Mouse (Mus musculus): ENCODE data around the gene St8sia6. TPM values are rescaled to one million over a fixed set of nuclear protein-coding genes. Genes with fewer than 3 reads are reported as not detected.

Gene St8sia6
- 0.34 and 0.38 TPM in 2 replicates for polyA plus RNA-seq (2015; fragmentation: Nextera tagmentation; extraction: Ambion mirVana)

- peak within 1 kb of the TSS; percentile 49 for H3K9ac ChIP-seq
- H3K9me3 ChIP-seq = no peaks in the 10 kb centered on the region
- ATAC-seq = 0 out of 2 replicates have a peak, but pooled peaks have one; percentile 3
- H3K4me2 ChIP-seq (replicated peaks) = peak within 1 kb of the TSS; percentile 99
- H3K27ac ChIP-seq = no peak within 1 kb of the TSS
- H3K27me3 ChIP-seq (replicated peaks) = peaks cover 21% of the 10 kb centered on the region
- peaks cover 7% of the 10 kb centered on the region; the same call in 1 of the 2 replicates for H3K4me1 ChIP-seq (replicated peaks)
- WGBS = 54% methylated on average over 8 of the region's 8 CpGs
- H3K36me3 ChIP-seq = no peaks in the 10 kb centered on the region
- peak within 1 kb of the TSS; percentile 55 for H3K4me3 ChIP-seq (replicated peaks)
Observed at GRCm38 (mm10) chr2:13793969-13794363, at the start of gene St8sia6. St8sia6 (minus strand) TSS chr2:13794064.

- H3K4me3 ChIP-seq (replicated peaks) = no peak overlapping the region
- H3K27ac ChIP-seq = no peak overlapping the region
- H3K27me3 ChIP-seq (replicated peaks) = no peaks in the 10 kb centered on the region
- H3K4me2 ChIP-seq (replicated peaks) = no peak overlapping the region
- no peaks in the 10 kb centered on the region for H3K4me1 ChIP-seq (replicated peaks)
- ATAC-seq = no peak
- no peaks in the 10 kb centered on the region for H3K9me3 ChIP-seq
- H3K9ac ChIP-seq = no peak overlapping the region
- no peaks in the 10 kb centered on the region for H3K36me3 ChIP-seq
- WGBS = 75% methylated on average over 3 of the region's 3 CpGs
Observed at GRCm38 (mm10) chr2:13836310-13836709, 42.4 kb upstream of the St8sia6 start.

GRCm38 (mm10) chr2:13834989-13835388, 41.1 kb upstream of the St8sia6 start:
- Histone ChIP-seq H3K27ac (no peak overlapping the region), H3K4me1 (replicated peaks) (no peaks in the 10 kb centered on the region), H3K36me3 (no peaks in the 10 kb centered on the region), H3K4me2 (replicated peaks) (no peak overlapping the region), H3K4me3 (replicated peaks) (no peak overlapping the region), H3K9ac (no peak overlapping the region), H3K27me3 (replicated peaks) (no peaks in the 10 kb centered on the region), H3K9me3 (no peaks in the 10 kb centered on the region)
- 46% methylated on average over 1 of the region's 1 CpGs for WGBS
- no peak for ATAC-seq

- H3K27ac ChIP-seq = no peak overlapping the region
- no peaks in the 10 kb centered on the region for H3K36me3 ChIP-seq
- no peaks in the 10 kb centered on the region for H3K27me3 ChIP-seq (replicated peaks)
- no peak for ATAC-seq
- H3K4me2 ChIP-seq (replicated peaks) = no peak overlapping the region
- no peak overlapping the region for H3K4me3 ChIP-seq (replicated peaks)
- no peak overlapping the region for H3K9ac ChIP-seq
- 88% methylated on average over 2 of the region's 2 CpGs for WGBS
- H3K4me1 ChIP-seq (replicated peaks) = no peaks in the 10 kb centered on the region
- no peaks in the 10 kb centered on the region for H3K9me3 ChIP-seq
Observed at GRCm38 (mm10) chr2:13816645-13817044, 22.8 kb upstream of the St8sia6 start.

- Histone ChIP-seq H3K4me1 (replicated peaks) (no peaks in the 10 kb centered on the region), H3K9ac (no peak overlapping the region), H3K27ac (no peak overlapping the region), H3K4me2 (replicated peaks) (no peak overlapping the region), H3K9me3 (no peaks in the 10 kb centered on the region), H3K27me3 (replicated peaks) (no peaks in the 10 kb centered on the region), H3K36me3 (no peaks in the 10 kb centered on the region), H3K4me3 (replicated peaks) (no peak overlapping the region)
- ATAC-seq = no peak
- 31% methylated on average over 5 of the region's 5 CpGs for WGBS
Observed at GRCm38 (mm10) chr2:13808593-13808992, 14.7 kb upstream of the St8sia6 start.

- no peak overlapping the region for H3K27ac ChIP-seq
- 68% methylated on average over 4 of the region's 4 CpGs for WGBS
- no peaks in the 10 kb centered on the region for H3K4me1 ChIP-seq (replicated peaks)
- H3K36me3 ChIP-seq = no peaks in the 10 kb centered on the region
- ATAC-seq = no peak
- no peak overlapping the region for H3K4me2 ChIP-seq (replicated peaks)
- H3K9me3 ChIP-seq = no peaks in the 10 kb centered on the region
- no peaks in the 10 kb centered on the region for H3K27me3 ChIP-seq (replicated peaks)
- no peak overlapping the region for H3K4me3 ChIP-seq (replicated peaks)
- no peak overlapping the region for H3K9ac ChIP-seq
Observed at GRCm38 (mm10) chr2:13808008-13808407, 14.1 kb upstream of the St8sia6 start.

- Histone ChIP-seq H3K4me1 (replicated peaks) (no peaks in the 10 kb centered on the region), H3K9me3 (no peaks in the 10 kb centered on the region), H3K36me3 (no peaks in the 10 kb centered on the region), H3K27ac (no peak overlapping the region), H3K4me3 (replicated peaks) (no peak overlapping the region), H3K27me3 (replicated peaks) (no peaks in the 10 kb centered on the region), H3K4me2 (replicated peaks) (no peak overlapping the region), H3K9ac (no peak overlapping the region)
- whole genome bisulfite sequencing = 91% methylated on average over 3 of the region's 3 CpGs
- no peak for ATAC-seq
Observed at GRCm38 (mm10) chr2:13806120-13806519, 12.3 kb upstream of the St8sia6 start.

GRCm38 (mm10) chr2:13800639-13801038, 6.8 kb upstream of the St8sia6 start:
- Histone ChIP-seq H3K4me1 (replicated peaks) (no peaks in the 10 kb centered on the region), H3K27ac (no peak overlapping the region), H3K9ac (no peak overlapping the region), H3K36me3 (no peaks in the 10 kb centered on the region), H3K4me3 (replicated peaks) (no peak overlapping the region), H3K27me3 (replicated peaks) (no peaks in the 10 kb centered on the region), H3K4me2 (replicated peaks) (no peak overlapping the region), H3K9me3 (no peaks in the 10 kb centered on the region)
- WGBS = 91% methylated on average over 2 of the region's 2 CpGs
- no peak for ATAC-seq

- Histone ChIP-seq H3K27ac (no peak overlapping the region), H3K27me3 (replicated peaks) (peaks cover 21% of the 10 kb centered on the region), H3K4me1 (replicated peaks) (peaks cover 7% of the 10 kb centered on the region; the same call in 1 of the 2 replicates), H3K9me3 (no peaks in the 10 kb centered on the region), H3K4me2 (replicated peaks) (no peak overlapping the region), H3K9ac (no peak overlapping the region), H3K36me3 (no peaks in the 10 kb centered on the region), H3K4me3 (replicated peaks) (no peak overlapping the region)
- WGBS = 82% methylated on average over 8 of the region's 8 CpGs
- no peak for ATAC-seq
Observed at GRCm38 (mm10) chr2:13794446-13794845, 582 bp upstream of the St8sia6 start.

- Histone ChIP-seq H3K27me3 (replicated peaks) (peaks cover 21% of the 10 kb centered on the region), H3K4me2 (replicated peaks) (peak overlapping the region; percentile 99), H3K9ac (peak overlapping the region; percentile 49), H3K4me3 (replicated peaks) (peak overlapping the region; percentile 55), H3K36me3 (no peaks in the 10 kb centered on the region), H3K4me1 (replicated peaks) (peaks cover 7% of the 10 kb centered on the region; the same call in 1 of the 2 replicates), H3K9me3 (no peaks in the 10 kb centered on the region), H3K27ac (no peak overlapping the region)
- WGBS = 2% methylated on average over 89 of the region's 89 CpGs
- peak; percentile 83 for ATAC-seq
Observed at GRCm38 (mm10) chr2:13793054-13793968, 553 bp downstream of the St8sia6 start.

GRCm38 (mm10) chr2:13792256-13793005, 1.4 kb downstream of the St8sia6 start:
- 43% methylated on average over 13 of the region's 13 CpGs for WGBS

GRCm38 (mm10) chr2:13791598-13791997, 2.3 kb downstream of the St8sia6 start:
- no peaks in the 10 kb centered on the region for H3K36me3 ChIP-seq
- ATAC-seq = no peak
- peaks cover 7% of the 10 kb centered on the region; the same call in 1 of the 2 replicates for H3K4me1 ChIP-seq (replicated peaks)
- no peak overlapping the region for H3K4me2 ChIP-seq (replicated peaks)
- no peak overlapping the region for H3K4me3 ChIP-seq (replicated peaks)
- no peaks in the 10 kb centered on the region for H3K9me3 ChIP-seq
- H3K9ac ChIP-seq = no peak overlapping the region
- 63% methylated on average over 7 of the region's 7 CpGs for WGBS
- peaks cover 21% of the 10 kb centered on the region for H3K27me3 ChIP-seq (replicated peaks)
- no peak overlapping the region for H3K27ac ChIP-seq

More at GRCm38 (mm10) chr2:13792256-13793005, 1.4 kb downstream of the St8sia6 start:
- H3K27ac ChIP-seq = no peak overlapping the region
- no peak for ATAC-seq
- peaks cover 21% of the 10 kb centered on the region for H3K27me3 ChIP-seq (replicated peaks)
- H3K4me2 ChIP-seq (replicated peaks) = peak overlapping the region; percentile 99
- H3K9ac ChIP-seq = no peak overlapping the region
- peak overlapping the region; percentile 55 for H3K4me3 ChIP-seq (replicated peaks)
- no peaks in the 10 kb centered on the region for H3K9me3 ChIP-seq
- H3K36me3 ChIP-seq = no peaks in the 10 kb centered on the region
- peaks cover 7% of the 10 kb centered on the region; the same call in 1 of the 2 replicates for H3K4me1 ChIP-seq (replicated peaks)

All from intestine, embryonic 15.5 days (tissue).